Mouse (Mus musculus) MEL (cell line): ENCODE data around the gene Tex19.2.

Experiments used
- BHLHE40 ChIP-seq: IDR thresholded peaks from 2 replicates; pipeline ENCODE4 v1.6.1; 2012; ENCODE audit warnings: low read depth, mild to moderate bottlenecking, inconsistent platforms, low read length, improper control_type of control experiment, borderline replicate concordance
- CHD1 ChIP-seq: IDR thresholded peaks from 2 replicates; pipeline ENCODE4 v1.6.1; 2012; ENCODE audit warnings: low read depth, mild to moderate bottlenecking, inconsistent platforms, low read length, improper control_type of control experiment
- CTCF ChIP-seq, 3 experiments: IDR thresholded peaks in 2 of 3; conservative IDR thresholded peaks in 1 of 3; 2 replicates each; pipeline ENCODE4 v1.5.1; 2011 to 2012; ENCODE audit warnings: low read length in 3 of 3, low read depth in 2 of 3, mild to moderate bottlenecking in 2 of 3, improper control_type of control experiment in 1 of 3, inconsistent platforms in 1 of 3, mixed read lengths in 1 of 3, moderate library complexity in 1 of 3; ENCODE audit not compliant: control insufficient read depth in 1 of 3, insufficient read depth in 1 of 3, poor library complexity in 1 of 3, severe bottlenecking in 1 of 3
- EP300 ChIP-seq, 2 experiments: IDR thresholded peaks; 2 replicates each; pipeline ENCODE4 v1.6.1; 2011; ENCODE audit warnings: improper control_type of control experiment in 2 of 2, low read length in 2 of 2, low read depth in 1 of 2, mild to moderate bottlenecking in 1 of 2
- GABPA ChIP-seq: IDR thresholded peaks from 2 replicates; pipeline ENCODE4 v1.6.1; 2012; ENCODE audit warnings: low read depth, mild to moderate bottlenecking, inconsistent platforms, low read length, improper control_type of control experiment, moderate library complexity
- SIN3A ChIP-seq: IDR thresholded peaks from 2 replicates; pipeline ENCODE4 v1.6.1; 2012; ENCODE audit warnings: low read length, improper control_type of control experiment, inconsistent platforms

DNA sequence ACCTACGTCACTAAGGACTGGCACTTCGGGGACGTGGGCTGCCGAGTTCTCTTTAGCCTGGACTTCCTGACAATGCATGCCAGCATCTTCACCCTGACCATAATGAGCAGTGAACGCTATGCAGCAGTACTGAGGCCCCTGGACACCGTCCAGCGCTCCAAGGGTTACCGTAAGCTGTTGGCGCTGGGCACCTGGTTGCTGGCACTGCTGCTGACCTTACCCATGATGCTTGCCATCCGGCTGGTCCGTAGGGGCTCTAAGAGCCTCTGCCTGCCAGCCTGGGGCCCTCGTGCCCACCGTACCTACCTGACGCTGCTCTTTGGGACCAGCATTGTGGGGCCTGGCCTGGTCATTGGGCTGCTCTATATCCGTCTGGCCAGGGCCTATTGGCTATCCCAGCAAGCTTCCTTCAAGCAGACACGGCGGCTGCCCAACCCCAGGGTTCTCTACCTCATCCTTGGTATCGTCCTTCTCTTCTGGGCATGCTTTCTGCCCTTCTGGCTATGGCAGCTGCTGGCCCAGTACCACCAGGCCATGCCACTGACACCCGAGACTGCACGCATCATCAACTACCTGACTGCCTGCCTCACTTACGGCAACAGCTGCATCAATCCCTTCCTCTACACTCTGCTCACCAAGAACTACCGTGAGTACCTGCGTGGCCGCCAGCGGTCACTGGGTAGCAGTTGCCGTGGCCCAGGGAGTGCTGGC is 42.3 kb upstream of the Tex19.2 start:
- no peak for TF ChIP-seq CTCF (IDR thresholded peaks at IDR 0.05 in 2 of 3, conservative IDR thresholded peaks at IDR 0.05 in 1 of 3; ENCODE audit: control insufficient read depth in 1 of 3, insufficient read depth in 1 of 3, low read depth in 2 of 3, low read length in 3 of 3, poor library complexity in 1 of 3, severe bottlenecking in 1 of 3)
- TF ChIP-seq EP300 (IDR thresholded peaks at IDR 0.05; ENCODE audit: low read depth in 1 of 2, low read length in 2 of 2) = no peak
- TF ChIP-seq CHD1 = no peak
- no peak for TF ChIP-seq SIN3A
- no peak for TF ChIP-seq GABPA
- no peak for TF ChIP-seq BHLHE40
